Mouse (Mus musculus) olfactory bulb, adult 2 months (tissue): ENCODE measurements around the gene Tmem74b.

Source experiments
- CTCF ChIP-seq: fragments of 200-500 bp; IDR thresholded peaks from 2 replicates; pipeline ENCODE4 v1.5.1; 2012; ENCODE audit warnings: low read depth, mild to moderate bottlenecking, low read length, moderate library complexity; ENCODE audit not compliant: insufficient read depth
- POLR2A ChIP-seq: fragments of 200-500 bp; IDR thresholded peaks from 2 replicates; pipeline ENCODE4 v1.6.1; 2012; ENCODE audit warnings: mild to moderate bottlenecking, low read depth, low read length, moderate library complexity; ENCODE audit not compliant: insufficient read depth

DNA sequence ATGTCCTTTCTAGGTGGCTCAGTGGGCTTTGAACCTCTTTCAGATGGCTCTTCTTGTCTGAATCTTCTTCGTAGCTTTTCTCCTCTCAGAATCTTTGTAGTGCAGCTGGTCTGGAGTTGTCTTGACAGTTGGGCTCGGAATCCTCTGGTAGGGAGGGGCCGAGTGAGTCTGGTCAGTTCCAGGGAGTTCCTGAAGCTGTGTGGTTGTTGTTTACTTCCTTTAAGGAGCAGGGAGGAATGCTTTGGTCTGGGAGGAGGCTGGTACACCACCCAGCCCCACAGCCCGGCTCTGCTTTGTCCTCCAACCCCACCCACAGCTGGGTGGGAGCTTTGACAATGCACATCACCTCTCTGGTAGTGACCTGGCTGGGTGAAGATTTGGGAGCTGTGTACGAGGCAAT lies 49.5 kb downstream of the Tmem74b start:
- TF ChIP-seq CTCF = no peak
- TF ChIP-seq POLR2A = no peak
